Mouse (Mus musculus): Measurements from ENCODE around the gene Olfr958. TPM values are rescaled to one million over a fixed set of nuclear protein-coding genes. Genes with fewer than 3 reads are reported as not detected.

Gene Olfr958
- polyA plus RNA-seq (2015; fragmentation: Nextera tagmentation; extraction: Ambion mirVana), result not detected in 2 replicates

GRCm38 (mm10) chr9:39553946-39554345, at the start of gene Olfr958:
Gene Olfr958 (minus strand): TSS chr9:39554054.
- ATAC-seq (ENCODE audit: low read depth), result peak; percentile 79
- no peak within 1 kb of the TSS for H3K27ac ChIP-seq (replicated peaks)
- H3K36me3 ChIP-seq, result no peaks in the 10 kb centered on the region
- 42% methylated on average over 2 of the region's 2 CpGs for WGBS
- H3K4me3 ChIP-seq, result no peak within 1 kb of the TSS
- H3K4me2 ChIP-seq, result no peak within 1 kb of the TSS
- H3K4me1 ChIP-seq (replicated peaks), result peaks cover 15% of the 10 kb centered on the region
- no peaks in the 10 kb centered on the region for H3K9me3 ChIP-seq
- no peaks in the 10 kb centered on the region for H3K27me3 ChIP-seq
- H3K9ac ChIP-seq, result no peak within 1 kb of the TSS

GRCm38 (mm10) chr9:39603333-39603845, 49.5 kb upstream of the Olfr958 start:
- WGBS, result under 1% methylated on average over 9 of the region's 9 CpGs
- Histone ChIP-seq H3K9me3 (no peaks in the 10 kb centered on the region), H3K4me1 (replicated peaks) (peaks cover 27% of the 10 kb centered on the region), H3K27ac (replicated peaks) (peak overlapping the region; percentile 67), H3K4me2 (peak overlapping the region; percentile 73), H3K9ac (peak overlapping the region; percentile 61), H3K27me3 (peaks cover 7% of the 10 kb centered on the region; the same call in 1 of the 2 replicates), H3K36me3 (no peaks in the 10 kb centered on the region), H3K4me3 (peak overlapping the region; percentile 42)
- peak; percentile 78 for ATAC-seq (ENCODE audit: low read depth)

DNA sequence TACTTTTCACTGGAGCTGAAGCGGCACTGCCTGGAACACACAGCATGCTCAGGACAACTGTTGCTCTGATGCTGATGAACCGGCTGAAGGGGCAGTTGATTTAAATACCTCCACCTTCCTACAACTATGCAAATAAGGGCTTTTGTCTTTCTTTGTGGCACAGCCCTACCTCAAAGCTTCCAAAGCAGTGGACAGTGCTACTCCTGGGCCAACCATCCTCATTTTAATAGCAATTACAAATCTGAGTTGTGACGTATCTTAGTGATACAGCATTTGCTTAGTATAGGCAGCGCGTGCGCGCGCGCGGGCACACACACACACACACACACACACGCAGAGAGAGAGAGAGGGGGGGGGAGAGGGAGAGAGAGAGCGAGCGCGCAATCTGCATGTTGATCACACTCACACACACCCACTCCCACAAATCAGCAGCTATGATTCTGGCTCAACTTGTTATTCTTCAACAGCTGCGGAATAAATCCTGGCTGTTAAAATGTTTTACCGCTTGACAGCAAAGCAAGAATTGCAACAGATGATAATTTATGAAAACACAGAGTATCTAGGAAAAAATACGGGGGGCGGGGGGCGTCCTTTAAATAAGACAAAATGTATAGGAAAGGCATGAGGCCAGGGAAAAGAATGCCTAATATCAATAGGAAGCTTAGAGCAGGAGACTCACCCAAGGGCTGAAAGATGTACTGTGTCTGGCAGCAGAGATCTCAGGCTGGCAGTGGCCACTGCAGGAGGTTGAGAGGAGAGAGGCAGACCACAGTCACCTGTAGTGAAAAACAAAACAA, 48.9 kb upstream of the Olfr958 start:
- no peaks in the 10 kb centered on the region for H3K9me3 ChIP-seq
- H3K27ac ChIP-seq (replicated peaks), result peak overlapping the region; percentile 67
- under 1% methylated on average over 19 of the region's 19 CpGs for WGBS
- peak overlapping the region; percentile 73 for H3K4me2 ChIP-seq
- no peaks in the 10 kb centered on the region for H3K36me3 ChIP-seq
- peaks cover 7% of the 10 kb centered on the region; the same call in 1 of the 2 replicates for H3K27me3 ChIP-seq
- peak overlapping the region; percentile 42 for H3K4me3 ChIP-seq
- H3K9ac ChIP-seq, result peak overlapping the region; percentile 61
- peaks cover 27% of the 10 kb centered on the region for H3K4me1 ChIP-seq (replicated peaks)
- peak; percentile 94 for ATAC-seq (ENCODE audit: low read depth)

- Histone ChIP-seq H3K4me2 (no peak overlapping the region), H3K36me3 (no peaks in the 10 kb centered on the region), H3K4me3 (no peak overlapping the region), H3K4me1 (replicated peaks) (no peaks in the 10 kb centered on the region), H3K9me3 (no peaks in the 10 kb centered on the region), H3K27ac (replicated peaks) (no peak overlapping the region), H3K27me3 (no peaks in the 10 kb centered on the region), H3K9ac (no peak overlapping the region)
- ATAC-seq (ENCODE audit: low read depth), result no peak
- 89% methylated on average over 5 of the region's 5 CpGs for WGBS
These were observed 23.2 kb upstream of the Olfr958 start for GRCm38 (mm10) chr9:39577050-39577449.

DNA sequence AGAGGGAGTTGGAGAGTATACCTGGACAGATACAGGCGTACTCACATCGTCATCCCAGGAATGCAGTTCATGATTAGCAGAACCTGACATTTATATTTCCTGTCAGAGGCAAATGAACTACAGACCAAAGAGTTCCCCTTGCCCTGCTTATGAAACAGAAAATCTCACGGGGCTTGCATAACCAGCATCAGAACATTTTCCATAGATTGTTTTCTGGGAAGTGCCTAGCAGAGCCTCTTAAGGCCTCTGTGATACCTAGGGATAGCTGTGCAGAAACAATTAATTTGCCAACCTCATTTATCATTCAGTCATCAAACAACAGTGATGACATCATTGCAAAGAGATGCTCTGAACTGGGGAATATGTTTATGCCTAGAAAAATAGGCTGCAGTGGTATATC, 21.6 kb upstream of the Olfr958 start, which contains the start of gene Olfr959:
Gene Olfr959, minus strand, starts transcription at position 101 of the 400 bp plus-strand sequence.
- Histone ChIP-seq H3K27ac (replicated peaks) (no peak within 1 kb of the TSS), H3K4me3 (no peak within 1 kb of the TSS), H3K4me1 (replicated peaks) (no peaks in the 10 kb centered on the region), H3K4me2 (no peak within 1 kb of the TSS), H3K9ac (no peak within 1 kb of the TSS), H3K36me3 (no peaks in the 10 kb centered on the region), H3K27me3 (no peaks in the 10 kb centered on the region), H3K9me3 (no peaks in the 10 kb centered on the region)
- WGBS, result 85% methylated on average over 3 of the region's 3 CpGs
- ATAC-seq (ENCODE audit: low read depth), result no peak

GRCm38 (mm10) chr9:39558349-39558647, 4.4 kb upstream of the Olfr958 start:
- H3K27me3 ChIP-seq, result no peaks in the 10 kb centered on the region
- H3K36me3 ChIP-seq, result no peaks in the 10 kb centered on the region
- H3K27ac ChIP-seq (replicated peaks), result peak overlapping the region; percentile 87
- no peaks in the 10 kb centered on the region for H3K9me3 ChIP-seq
- H3K9ac ChIP-seq, result no peak overlapping the region
- H3K4me3 ChIP-seq, result no peak overlapping the region
- no peak overlapping the region for H3K4me2 ChIP-seq
- ATAC-seq (ENCODE audit: low read depth), result peak; percentile 47
- H3K4me1 ChIP-seq (replicated peaks), result peaks cover 15% of the 10 kb centered on the region

- Histone ChIP-seq H3K4me3 (no peak overlapping the region), H3K27me3 (no peaks in the 10 kb centered on the region), H3K36me3 (no peaks in the 10 kb centered on the region), H3K9ac (peak overlapping the region; percentile 22), H3K4me2 (0 out of 2 replicates have a peak overlapping the region, but pooled peaks have one; percentile 15), H3K27ac (replicated peaks) (peak overlapping the region; percentile 87), H3K4me1 (replicated peaks) (peaks cover 15% of the 10 kb centered on the region), H3K9me3 (no peaks in the 10 kb centered on the region)
- WGBS, result 30% methylated on average over 3 of the region's 3 CpGs
- ATAC-seq (ENCODE audit: low read depth), result peak; percentile 93
These were observed 3.9 kb upstream of the Olfr958 start for GRCm38 (mm10) chr9:39557529-39558348.

DNA sequence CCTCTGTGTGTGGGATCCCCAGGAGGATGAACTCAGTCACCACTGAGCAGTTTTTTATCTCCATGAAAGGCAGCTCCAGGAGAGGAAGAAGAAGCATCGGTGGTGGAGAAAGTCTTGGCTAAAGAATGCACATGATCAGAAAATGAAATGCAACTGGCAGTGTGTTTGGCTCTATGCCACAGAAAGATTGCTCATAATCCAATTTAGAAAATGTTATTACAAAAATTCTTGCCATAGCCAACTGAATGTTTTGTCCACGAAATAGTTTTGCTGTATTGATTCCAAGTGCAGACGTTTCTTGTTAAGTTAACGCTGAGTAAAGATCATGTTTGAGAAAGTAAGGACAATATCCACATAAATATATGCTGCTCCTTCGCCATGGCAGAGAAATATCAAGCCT, 3.0 kb downstream of the Olfr958 start:
- Histone ChIP-seq H3K27me3 (no peaks in the 10 kb centered on the region), H3K9ac (no peak overlapping the region), H3K27ac (replicated peaks) (no peak overlapping the region), H3K4me3 (no peak overlapping the region), H3K9me3 (no peaks in the 10 kb centered on the region), H3K4me1 (replicated peaks) (no peaks in the 10 kb centered on the region), H3K36me3 (no peaks in the 10 kb centered on the region), H3K4me2 (no peak overlapping the region)
- whole genome bisulfite sequencing, result 84% methylated on average over 5 of the region's 5 CpGs
- no peak for ATAC-seq (ENCODE audit: low read depth)

DNA sequence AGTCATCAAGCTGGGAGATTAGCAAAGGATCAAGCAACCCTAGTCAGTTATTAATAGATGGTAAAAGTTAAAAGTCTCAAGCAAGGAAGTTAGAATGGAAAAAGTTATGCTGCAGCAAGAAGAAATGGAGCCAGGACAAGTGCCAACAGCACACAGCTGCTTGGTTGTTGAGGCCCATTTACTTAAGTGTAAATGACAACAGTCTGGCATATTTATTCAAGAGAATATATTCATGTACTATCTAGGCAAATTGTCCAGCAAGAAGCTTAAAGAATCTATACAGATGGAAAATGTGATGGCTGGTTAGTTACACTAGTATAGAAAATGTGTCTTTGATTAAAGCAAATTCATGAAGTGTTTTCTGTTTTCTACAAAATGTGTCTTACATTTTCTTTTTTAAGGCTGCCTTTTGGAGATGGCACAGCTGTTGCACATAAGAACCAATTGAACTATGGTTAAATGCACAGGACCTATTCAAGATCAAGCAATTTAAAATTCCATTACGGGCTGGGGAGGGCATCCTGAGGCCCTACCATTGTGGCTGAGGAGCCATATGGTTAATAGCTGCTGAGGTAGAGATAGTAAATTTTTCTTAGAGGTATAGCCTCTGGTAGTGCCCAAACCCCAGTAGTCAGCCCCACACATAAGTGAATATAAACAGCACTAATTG, 30.1 kb downstream of the Olfr958 start:
- ATAC-seq (ENCODE audit: low read depth), result no peak
- H3K4me2 ChIP-seq, result no peak overlapping the region
- H3K9ac ChIP-seq, result no peak overlapping the region
- WGBS, result 51% methylated on average over 1 of the region's 1 CpGs
- H3K36me3 ChIP-seq, result no peaks in the 10 kb centered on the region
- H3K4me1 ChIP-seq (replicated peaks), result no peaks in the 10 kb centered on the region
- no peaks in the 10 kb centered on the region for H3K9me3 ChIP-seq
- no peaks in the 10 kb centered on the region for H3K27me3 ChIP-seq
- no peak overlapping the region for H3K27ac ChIP-seq (replicated peaks)
- no peak overlapping the region for H3K4me3 ChIP-seq

DNA sequence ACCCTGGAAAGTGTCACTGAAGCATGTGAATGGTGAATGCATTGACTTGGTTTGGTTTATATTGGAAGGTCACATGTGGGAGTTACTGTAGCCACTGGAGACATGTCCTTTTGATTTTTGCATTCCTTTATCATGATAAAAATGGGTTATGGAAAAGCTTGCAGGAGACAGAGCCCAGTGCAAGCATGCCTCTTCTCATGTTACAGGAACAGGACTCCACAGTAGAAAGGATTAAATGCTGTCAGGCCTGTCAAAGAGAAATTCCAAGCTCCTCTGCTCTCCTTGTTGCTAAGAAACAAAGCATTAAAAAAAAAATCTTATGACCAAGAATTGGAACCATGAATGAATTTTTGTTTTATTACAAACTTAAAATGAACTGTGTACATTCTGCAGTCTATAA, 35.3 kb downstream of the Olfr958 start:
- Histone ChIP-seq H3K27ac (replicated peaks) (no peak overlapping the region), H3K4me3 (no peak overlapping the region), H3K27me3 (no peaks in the 10 kb centered on the region), H3K9ac (no peak overlapping the region), H3K4me2 (no peak overlapping the region), H3K4me1 (replicated peaks) (no peaks in the 10 kb centered on the region), H3K9me3 (no peaks in the 10 kb centered on the region), H3K36me3 (no peaks in the 10 kb centered on the region)
- no peak for ATAC-seq (ENCODE audit: low read depth)

GRCm38 (mm10) chr9:39515531-39515930, 38.3 kb downstream of the Olfr958 start, which contains the start of gene Olfr957:
Gene Olfr957 (minus strand): TSS chr9:39515809.
- H3K4me1 ChIP-seq (replicated peaks), result no peaks in the 10 kb centered on the region
- H3K9ac ChIP-seq, result no peak within 1 kb of the TSS
- no peak within 1 kb of the TSS for H3K4me3 ChIP-seq
- ATAC-seq (ENCODE audit: low read depth), result no peak
- H3K9me3 ChIP-seq, result no peaks in the 10 kb centered on the region
- WGBS, result 76% methylated on average over 3 of the region's 3 CpGs
- H3K4me2 ChIP-seq, result no peak within 1 kb of the TSS
- H3K36me3 ChIP-seq, result no peaks in the 10 kb centered on the region
- no peaks in the 10 kb centered on the region for H3K27me3 ChIP-seq
- no peak within 1 kb of the TSS for H3K27ac ChIP-seq (replicated peaks)

DNA sequence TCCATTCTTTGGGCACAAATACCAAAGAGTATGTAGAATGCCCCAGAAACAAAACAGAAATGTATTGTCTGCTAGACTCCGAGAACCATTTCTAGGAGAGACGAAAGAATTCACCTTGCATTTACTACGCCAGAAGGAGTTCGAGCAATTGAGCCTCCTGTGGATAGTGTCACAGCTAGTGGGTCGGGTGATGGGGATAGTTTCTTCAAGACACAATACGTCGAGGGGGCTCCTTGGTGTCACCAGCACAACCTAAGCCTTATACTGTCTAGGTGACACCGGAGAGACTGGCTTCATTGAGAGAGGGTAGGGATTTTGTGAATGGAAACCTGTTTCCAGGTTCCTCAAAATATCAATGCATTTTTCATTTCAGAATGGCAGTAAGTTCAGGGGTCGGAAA, 44.4 kb downstream of the Olfr958 start:
- H3K9me3 ChIP-seq, result no peaks in the 10 kb centered on the region
- peak; percentile 47; the same call in 1 of the 2 replicates for ATAC-seq (ENCODE audit: low read depth)
- no peaks in the 10 kb centered on the region for H3K27me3 ChIP-seq
- no peak overlapping the region for H3K4me2 ChIP-seq
- H3K4me1 ChIP-seq (replicated peaks), result no peaks in the 10 kb centered on the region
- no peak overlapping the region for H3K27ac ChIP-seq (replicated peaks)
- no peak overlapping the region for H3K4me3 ChIP-seq
- WGBS, result 82% methylated on average over 9 of the region's 9 CpGs
- H3K36me3 ChIP-seq, result no peaks in the 10 kb centered on the region
- H3K9ac ChIP-seq, result no peak overlapping the region

All from neural tube, embryonic 13.5 days (tissue).